Mouse (Mus musculus) left cerebral cortex, postnatal 10 days (tissue): Measurements from ENCODE around the gene Scgb2b21. TPM values are rescaled to one million over a fixed set of nuclear protein-coding genes. Genes with fewer than 3 reads are reported as not detected.
"Not testable (repeated sequence)": the region's sequence is repeated elsewhere in the genome, so short reads cannot be mapped to it uniquely, and the experiment has no call there.

Source experiments
- DNase-seq, 2 experiments: peaks; one replicate each; pipeline ENCODE4 v3.0.0; 2021 to 2022; ENCODE audit warnings: low spot score in 2 of 2, mixed read lengths in 1 of 2; ENCODE audit errors: extremely low spot score in 1 of 2
- intact Hi-C: fragments of 180-260 bp; cut with DNase I; formaldehyde crosslinking; loops from one replicate; pipeline ENCODE4 v1.15.1; 2025
- total RNA-seq, 2 experiments: library from RNA; stranded (reverse); gene quantifications; 2 replicates each; pipeline ENCODE4 v1.2.3; 2021

Scgb2b21 gene
- not detected for total RNA-seq

- DNase-seq, result no peak
- intact Hi-C loops, result no loop called here
Measured at GRCm38 (mm10) chr7:33520358-33520757, at the start of gene Scgb2b21. Gene Scgb2b21 (minus strand): TSS chr7:33520458.

GRCm38 (mm10) chr7:33543420-33543819, 23.2 kb upstream of the Scgb2b21 start:
- not testable (repeated sequence) for DNase-seq

More at GRCm38 (mm10) chr7:33543420-33543819, 23.2 kb upstream of the Scgb2b21 start:
- intact Hi-C loops, result not testable (repeated sequence)

Other genes with a start within 250 kb of the Scgb2b21 start
- gene Scgb2b19, start 240.1 kb downstream of the Scgb2b21 start, total RNA-seq, result not detected
- gene Scgb1b19, start 233.2 kb downstream of the Scgb2b21 start, total RNA-seq, result not detected
- not detected for gene Scgb2b20, start 154.1 kb downstream of the Scgb2b21 start, total RNA-seq
- not detected for gene Scgb1b20, start 147.2 kb downstream of the Scgb2b21 start, total RNA-seq
- gene Scgb2b24, start 218.9 kb upstream of the Scgb2b21 start, total RNA-seq, result not detected
- gene Scgb1b24, start 223.3 kb upstream of the Scgb2b21 start, total RNA-seq, result not detected